Mouse (Mus musculus): ENCODE results near the gene Elac2. TPM values are rescaled to one million over a fixed set of nuclear protein-coding genes. Genes with fewer than 3 reads are reported as not detected.

Gene Elac2
- polyA plus RNA-seq, 1 experiment from 2014 or later = 30.6 TPM

- H3K9me3 ChIP-seq (replicated peaks) = no peaks in the 10 kb centered on the region
- WGBS = 79% methylated on average over 5 of the region's 5 CpGs
Observed at GRCm38 (mm10) chr11:65028049-65028448, 49.2 kb downstream of the Elac2 start.

GRCm38 (mm10) chr11:65030201-65030600 lies 51.4 kb downstream of the Elac2 start:
- H3K4me1 ChIP-seq = no peaks in the 10 kb centered on the region
- WGBS = 89% methylated on average over 1 of the region's 1 CpGs
- no peak overlapping the region for H3K9ac ChIP-seq (replicated peaks)
- no peak for ATAC-seq (ENCODE audit: low FRiP score)
- no peak overlapping the region for H3K4me3 ChIP-seq (replicated peaks)
- H3K4me2 ChIP-seq = no peak overlapping the region
- H3K27me3 ChIP-seq (replicated peaks) = no peaks in the 10 kb centered on the region
- H3K9me3 ChIP-seq (replicated peaks) = no peaks in the 10 kb centered on the region
- peaks cover 30% of the 10 kb centered on the region for H3K36me3 ChIP-seq
- no peak overlapping the region for H3K27ac ChIP-seq (replicated peaks)

More at GRCm38 (mm10) chr11:65028049-65028448, 49.2 kb downstream of the Elac2 start:
- Histone ChIP-seq H3K4me1 (no peaks in the 10 kb centered on the region), H3K36me3 (peaks cover 29% of the 10 kb centered on the region), H3K4me3 (replicated peaks) (no peak overlapping the region), H3K27me3 (replicated peaks) (no peaks in the 10 kb centered on the region), H3K9ac (replicated peaks) (no peak overlapping the region), H3K4me2 (no peak overlapping the region), H3K27ac (replicated peaks) (no peak overlapping the region)
- no peak for ATAC-seq (ENCODE audit: low FRiP score)

GRCm38 (mm10) chr11:65032221-65032620 lies 53.4 kb downstream of the Elac2 start:
- Histone ChIP-seq H3K9me3 (replicated peaks) (no peaks in the 10 kb centered on the region), H3K36me3 (peaks cover 33% of the 10 kb centered on the region), H3K4me1 (no peaks in the 10 kb centered on the region), H3K4me3 (replicated peaks) (no peak overlapping the region), H3K9ac (replicated peaks) (no peak overlapping the region), H3K27ac (replicated peaks) (no peak overlapping the region), H3K27me3 (replicated peaks) (no peaks in the 10 kb centered on the region), H3K4me2 (no peak overlapping the region)
- 96% methylated on average over 7 of the region's 7 CpGs for WGBS
- no peak for ATAC-seq (ENCODE audit: low FRiP score)

- ATAC-seq (ENCODE audit: low FRiP score) = no peak
- no peak overlapping the region for H3K27ac ChIP-seq (replicated peaks)
- no peak overlapping the region for H3K4me3 ChIP-seq (replicated peaks)
- no peaks in the 10 kb centered on the region for H3K9me3 ChIP-seq (replicated peaks)
- no peak overlapping the region for H3K9ac ChIP-seq (replicated peaks)
- peaks cover 27% of the 10 kb centered on the region for H3K36me3 ChIP-seq
- peaks cover 6% of the 10 kb centered on the region; the same call in 1 of the 2 replicates for H3K4me1 ChIP-seq
- H3K4me2 ChIP-seq = no peak overlapping the region
- H3K27me3 ChIP-seq (replicated peaks) = no peaks in the 10 kb centered on the region
- 70% methylated on average over 2 of the region's 2 CpGs for WGBS
Observed at GRCm38 (mm10) chr11:65038996-65039395, 60.2 kb downstream of the Elac2 start.

GRCm38 (mm10) chr11:65039517-65040095 lies 60.8 kb downstream of the Elac2 start:
- Histone ChIP-seq H3K9me3 (replicated peaks) (no peaks in the 10 kb centered on the region), H3K27me3 (replicated peaks) (no peaks in the 10 kb centered on the region), H3K9ac (replicated peaks) (no peak overlapping the region), H3K4me2 (no peak overlapping the region), H3K27ac (replicated peaks) (no peak overlapping the region), H3K4me1 (peaks cover 6% of the 10 kb centered on the region; the same call in 1 of the 2 replicates), H3K4me3 (replicated peaks) (no peak overlapping the region), H3K36me3 (peaks cover 23% of the 10 kb centered on the region)
- ATAC-seq (ENCODE audit: low FRiP score) = no peak
- WGBS = 62% methylated on average over 12 of the region's 12 CpGs

- 74% methylated on average over 6 of the region's 6 CpGs for WGBS
- peaks cover 14% of the 10 kb centered on the region; the same call in 1 of the 2 replicates for H3K36me3 ChIP-seq
- no peaks in the 10 kb centered on the region for H3K9me3 ChIP-seq (replicated peaks)
- H3K27me3 ChIP-seq (replicated peaks) = no peaks in the 10 kb centered on the region
- H3K9ac ChIP-seq (replicated peaks) = no peak overlapping the region
- H3K4me3 ChIP-seq (replicated peaks) = no peak overlapping the region
- H3K27ac ChIP-seq (replicated peaks) = no peak overlapping the region
- no peak for ATAC-seq (ENCODE audit: low FRiP score)
- H3K4me1 ChIP-seq = peaks cover 6% of the 10 kb centered on the region; the same call in 1 of the 2 replicates
- H3K4me2 ChIP-seq = no peak overlapping the region
Observed at GRCm38 (mm10) chr11:65040556-65040955, 61.7 kb downstream of the Elac2 start.

- 80% methylated on average over 7 of the region's 7 CpGs for WGBS
- H3K4me1 ChIP-seq = peaks cover 6% of the 10 kb centered on the region
- no peak overlapping the region for H3K9ac ChIP-seq (replicated peaks)
- no peaks in the 10 kb centered on the region for H3K27me3 ChIP-seq (replicated peaks)
- H3K36me3 ChIP-seq = 0 out of 2 replicates have a peak, but pooled peaks cover 3% of the 10 kb centered on the region
- H3K27ac ChIP-seq (replicated peaks) = no peak overlapping the region
- H3K4me3 ChIP-seq (replicated peaks) = no peak overlapping the region
- no peak for ATAC-seq (ENCODE audit: low FRiP score)
- H3K4me2 ChIP-seq = no peak overlapping the region
- no peaks in the 10 kb centered on the region for H3K9me3 ChIP-seq (replicated peaks)
Observed at GRCm38 (mm10) chr11:65049090-65049489, 70.3 kb downstream of the Elac2 start.

GRCm38 (mm10) chr11:65050819-65051218 lies 72.0 kb downstream of the Elac2 start:
- 89% methylated on average over 5 of the region's 5 CpGs for WGBS

More at GRCm38 (mm10) chr11:65050819-65051218, 72.0 kb downstream of the Elac2 start:
- 0 out of 2 replicates have a peak, but pooled peaks cover 3% of the 10 kb centered on the region for H3K36me3 ChIP-seq
- H3K27ac ChIP-seq (replicated peaks) = no peak overlapping the region
- no peak overlapping the region for H3K4me2 ChIP-seq
- no peak overlapping the region for H3K9ac ChIP-seq (replicated peaks)
- no peak overlapping the region for H3K4me3 ChIP-seq (replicated peaks)
- peaks cover 6% of the 10 kb centered on the region for H3K4me1 ChIP-seq
- ATAC-seq (ENCODE audit: low FRiP score) = no peak
- no peaks in the 10 kb centered on the region for H3K9me3 ChIP-seq (replicated peaks)
- H3K27me3 ChIP-seq (replicated peaks) = no peaks in the 10 kb centered on the region

Other genes starting within 250 kb of the Elac2 start
- gene 1700086D15Rik, start 180.9 kb downstream of the Elac2 start, polyA plus RNA-seq (2015; fragmentation: Nextera tagmentation; extraction: Ambion mirVana) = 0.14 and 0.22 TPM in 2 replicates
- gene Arhgap44, start 183.9 kb downstream of the Elac2 start, polyA plus RNA-seq (2015; fragmentation: Nextera tagmentation; extraction: Ambion mirVana) = 18.7 TPM in 2 replicates